Mouse (Mus musculus) spleen, embryonic (tissue): Measurements from ENCODE around the gene Ndufs7.

Experiments
- CTCF ChIA-PET: fragments of 350-600 bp; sonication (Branson Sonifier 250); formaldehyde crosslinking; loops from one replicate; lab custom pipeline; 2022; lab: Charles Lee

Ndufs7 gene

GRCm38 (mm10) chr10:80248971-80249640 lies at the start of gene Ndufs7:
Gene Ndufs7, plus strand, starts transcription at chr10:80249121.
- CTCF ChIA-PET, result no interaction called here

DNA sequence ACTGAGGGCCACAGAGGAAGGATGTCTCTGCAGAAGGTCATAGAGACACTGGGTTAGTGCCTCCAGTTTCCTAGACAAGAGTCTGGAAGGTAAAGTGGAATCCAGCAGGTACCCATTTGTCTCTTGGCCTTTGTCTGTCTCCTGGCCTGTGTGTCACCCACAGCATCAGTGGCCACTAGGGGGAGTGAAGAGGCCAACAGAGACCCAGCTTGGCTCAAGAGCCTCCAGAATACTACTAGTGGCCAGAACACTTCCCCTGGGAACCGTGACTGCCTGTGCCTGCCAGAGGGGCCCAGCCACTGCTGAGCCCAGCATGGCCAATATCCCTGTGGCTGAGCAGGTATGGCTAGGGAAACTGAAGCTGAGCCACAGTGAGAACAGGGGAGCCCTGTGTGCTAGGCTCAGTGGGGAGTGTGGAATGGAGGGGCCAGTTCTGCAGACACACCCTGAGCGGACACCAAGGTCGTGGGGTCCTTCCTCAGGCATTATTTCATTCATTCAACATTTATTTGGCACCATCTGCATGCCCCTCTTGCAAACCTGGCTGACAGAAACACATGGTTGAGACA lies 49.4 kb upstream of the Ndufs7 start:
- CTCF ChIA-PET, result interaction anchor here (0.6 to 1.2 kb wide), 2 partner anchors 23 to 48 kb away, joined by 3 to 4 read pairs; no protein-coding TSS in a partner anchor

GRCm38 (mm10) chr10:80200485-80200884 lies 48.4 kb upstream of the Ndufs7 start:
- CTCF ChIA-PET, result interaction anchor here (1.2 kb wide), 1 partner anchor 46 kb away, joined by 4 read pairs; no protein-coding TSS in a partner anchor

DNA sequence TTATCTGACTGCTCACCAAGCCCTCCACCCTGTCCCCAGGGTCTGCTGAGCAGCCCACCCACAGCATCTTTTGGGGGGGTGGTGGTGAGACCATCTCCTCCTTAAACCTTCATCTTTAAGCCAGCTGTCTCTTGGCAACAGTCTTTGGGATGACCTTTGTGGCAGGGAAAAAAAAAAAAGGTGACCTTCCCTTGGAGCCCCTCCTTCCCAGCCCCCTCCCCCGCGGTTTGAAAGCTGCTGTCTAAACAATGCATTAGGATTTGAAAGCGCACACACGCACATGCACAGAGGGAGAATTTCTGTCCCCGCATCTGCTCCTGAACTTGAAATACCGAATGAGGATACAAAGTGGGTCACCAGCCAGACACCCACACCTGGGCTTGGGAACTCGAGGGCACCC lies 44.9 kb upstream of the Ndufs7 start:
- CTCF ChIA-PET, result no interaction called here

DNA sequence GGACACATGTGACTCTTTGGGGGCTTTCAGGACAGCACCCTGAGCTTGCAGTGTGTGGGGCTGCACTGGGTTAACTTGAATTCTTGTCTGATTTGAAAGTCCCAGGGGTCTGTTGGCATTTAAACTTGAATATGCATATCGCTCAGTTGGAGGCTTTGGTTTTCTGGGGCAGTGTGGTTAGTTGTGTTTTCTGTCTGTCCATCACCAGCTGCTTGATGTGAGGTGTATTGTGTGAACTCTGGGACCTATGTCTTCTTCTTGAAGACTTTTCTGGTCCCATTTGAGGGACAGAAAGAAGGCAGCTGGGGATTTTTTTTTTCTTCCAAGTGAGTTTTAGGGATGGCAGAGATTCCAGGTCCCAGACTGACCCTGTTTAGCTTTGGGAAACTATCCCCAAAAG lies 41.7 kb upstream of the Ndufs7 start:
- CTCF ChIA-PET, result no interaction called here

DNA sequence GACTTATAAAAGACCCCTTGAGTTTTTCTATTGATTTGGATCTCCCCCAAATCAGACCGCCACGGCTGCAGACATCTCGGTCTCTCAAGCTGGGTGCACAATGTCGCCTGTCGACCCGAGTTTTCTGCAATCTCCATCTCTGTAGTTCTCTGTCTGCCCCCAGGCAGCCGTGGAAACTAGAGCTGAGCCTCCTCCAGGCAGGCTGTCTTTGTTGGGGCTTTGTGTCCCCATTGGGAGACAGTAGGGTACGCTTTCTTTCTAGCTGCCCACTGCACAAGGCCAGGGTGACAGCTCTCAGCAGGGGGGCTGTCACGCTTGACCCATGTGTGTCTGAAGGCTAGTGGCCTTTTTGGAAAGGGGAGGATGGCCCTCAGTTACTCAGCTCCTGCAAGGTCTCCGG lies 41.2 kb upstream of the Ndufs7 start:
- CTCF ChIA-PET, result no interaction called here

DNA sequence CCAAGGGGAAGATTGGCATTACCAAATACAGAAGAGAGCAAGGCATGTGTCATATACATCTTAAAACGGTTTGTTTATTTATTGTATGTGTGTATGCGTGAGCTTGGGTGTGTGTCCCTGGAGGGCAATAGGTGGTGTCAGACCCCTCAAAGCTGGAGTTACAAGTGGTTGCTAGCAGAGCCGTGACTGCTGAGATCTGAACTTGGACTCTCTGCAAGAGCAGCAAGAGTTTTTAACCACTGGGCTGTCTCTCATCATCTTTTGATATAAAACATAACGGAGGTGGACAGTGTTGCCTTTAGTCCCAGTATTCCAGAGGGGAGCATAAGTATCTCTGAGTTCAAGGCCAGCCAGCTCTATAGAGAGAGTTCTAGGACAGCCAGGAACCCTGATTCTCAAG lies 40.7 kb upstream of the Ndufs7 start:
- CTCF ChIA-PET, result interaction anchor here (0.6 kb wide), 1 partner anchor 11 kb away, joined by 3 read pairs; no protein-coding TSS in a partner anchor

- CTCF ChIA-PET, result interaction anchor here (0.5 to 0.6 kb wide), 2 partner anchors 10 to 36 kb away, joined by 3 to 21 read pairs; no protein-coding TSS in a partner anchor
Observed at GRCm38 (mm10) chr10:80208841-80209371, 40.0 kb upstream of the Ndufs7 start.

DNA sequence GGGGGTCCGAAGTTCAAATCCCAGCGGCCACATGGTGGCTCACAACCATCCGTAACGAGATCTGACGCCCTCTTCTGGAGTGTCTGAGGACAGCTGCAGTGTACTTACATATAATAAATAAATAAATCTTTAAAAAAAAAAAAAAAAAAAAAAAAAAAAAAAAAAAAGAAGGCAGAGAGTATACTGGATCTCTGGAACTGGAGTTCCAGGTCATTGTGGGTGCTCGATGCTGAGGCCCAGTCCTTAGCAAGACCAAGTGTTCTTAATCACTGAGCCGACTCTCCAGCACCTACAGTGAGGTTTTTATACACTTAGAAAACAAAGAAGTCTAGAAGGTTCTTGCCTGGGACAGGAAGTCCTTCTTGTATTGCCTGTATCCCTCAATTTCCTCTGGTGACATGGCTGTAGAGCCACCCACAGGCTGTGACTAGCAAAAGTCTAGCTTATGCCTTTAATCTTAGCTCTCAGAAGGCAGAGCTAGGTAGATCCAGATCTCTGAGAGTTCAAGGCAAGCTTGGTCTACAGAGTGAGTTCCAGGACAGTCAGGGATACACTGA lies 37.3 kb upstream of the Ndufs7 start:
- CTCF ChIA-PET, result interaction anchor here (0.6 kb wide), 1 partner anchor 809 kb away, joined by 5 read pairs; no protein-coding TSS in a partner anchor

GRCm38 (mm10) chr10:80215048-80215772 lies 33.7 kb upstream of the Ndufs7 start:
- CTCF ChIA-PET, result no interaction called here

DNA sequence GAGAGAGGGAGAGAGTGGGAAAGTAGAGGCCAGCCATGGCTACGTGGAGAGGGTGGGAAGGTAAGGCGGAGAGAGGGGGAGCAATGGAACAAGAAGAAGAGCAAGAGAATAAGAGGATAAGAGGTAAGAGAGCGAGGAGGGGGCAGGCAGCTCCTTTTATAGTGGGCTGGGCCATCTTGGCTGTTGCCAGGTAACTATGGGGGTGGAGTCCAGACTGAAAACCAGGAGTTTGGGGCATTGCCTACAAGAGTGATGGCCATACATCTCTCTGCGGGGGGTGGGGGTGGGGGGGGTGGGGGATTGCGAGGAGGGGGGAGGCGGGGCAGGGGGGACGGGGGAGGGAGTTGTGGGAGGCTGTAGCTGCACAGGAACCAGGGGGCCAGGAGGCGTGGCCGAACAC lies 28.2 kb upstream of the Ndufs7 start:
- CTCF ChIA-PET, result no interaction called here

DNA sequence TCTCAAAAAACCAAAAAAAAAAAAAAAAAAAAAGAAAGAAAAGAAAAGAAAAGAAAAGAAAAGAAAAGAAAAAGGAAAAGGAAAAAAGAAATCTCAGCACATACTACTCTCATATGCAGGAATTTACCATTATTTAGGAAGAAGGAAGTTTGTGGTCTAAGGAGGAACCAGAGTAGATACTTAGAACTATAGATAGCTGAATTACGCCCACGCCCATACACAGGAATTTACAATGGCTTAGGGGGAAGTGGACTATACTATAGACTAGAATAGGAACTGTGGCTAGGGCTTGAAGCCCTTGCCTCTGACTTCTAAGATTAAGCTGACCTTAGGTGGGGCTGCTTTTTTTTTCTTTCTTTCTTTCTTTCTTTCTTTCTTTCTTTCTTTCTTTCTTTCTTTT lies 25.8 kb upstream of the Ndufs7 start:
- CTCF ChIA-PET, result interaction anchor here (0.6 kb wide), 1 partner anchor 44 kb away, joined by 4 read pairs; no protein-coding TSS in a partner anchor

DNA sequence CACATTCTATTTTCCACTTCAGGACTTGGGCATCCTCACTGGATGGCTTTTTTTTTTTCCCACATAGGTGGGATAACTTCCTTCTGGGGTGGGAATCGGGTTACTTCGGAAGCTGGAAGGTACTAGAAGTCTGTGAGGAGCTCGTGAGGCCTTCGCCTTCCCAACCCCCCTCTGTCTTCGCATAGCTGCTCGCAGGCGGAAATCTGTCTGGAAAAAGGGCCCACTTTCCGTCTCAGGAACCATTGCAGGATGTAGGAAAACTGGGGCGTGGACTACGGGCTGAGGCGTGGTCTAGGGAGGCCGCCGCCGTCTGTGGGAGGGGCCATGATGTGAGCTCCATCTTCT lies 22.9 kb upstream of the Ndufs7 start:
- CTCF ChIA-PET, result no interaction called here

GRCm38 (mm10) chr10:80226416-80227165 lies 22.3 kb upstream of the Ndufs7 start, which contains the start of gene Mum1:
Gene Mum1, plus strand, starts transcription at chr10:80226434.
- CTCF ChIA-PET, result no interaction called here

DNA sequence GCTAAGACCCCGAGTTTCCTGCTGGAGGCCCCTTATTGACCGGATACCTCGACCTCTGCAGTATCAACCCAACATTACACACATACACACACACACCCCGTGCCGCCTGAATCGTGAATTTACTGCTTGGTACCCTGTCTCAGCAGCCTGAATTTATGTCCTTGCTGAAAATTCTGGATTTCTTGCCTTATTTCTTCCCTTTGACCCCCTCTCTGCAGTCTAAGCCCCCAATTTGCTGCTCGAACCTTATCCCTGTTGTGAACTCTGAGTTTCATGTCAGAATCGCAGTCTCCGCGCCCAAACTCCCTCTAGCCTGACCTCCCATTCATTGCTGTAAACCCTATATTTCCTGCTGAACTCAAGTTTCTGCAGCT lies 21.8 kb upstream of the Ndufs7 start:
- CTCF ChIA-PET, result no interaction called here

DNA sequence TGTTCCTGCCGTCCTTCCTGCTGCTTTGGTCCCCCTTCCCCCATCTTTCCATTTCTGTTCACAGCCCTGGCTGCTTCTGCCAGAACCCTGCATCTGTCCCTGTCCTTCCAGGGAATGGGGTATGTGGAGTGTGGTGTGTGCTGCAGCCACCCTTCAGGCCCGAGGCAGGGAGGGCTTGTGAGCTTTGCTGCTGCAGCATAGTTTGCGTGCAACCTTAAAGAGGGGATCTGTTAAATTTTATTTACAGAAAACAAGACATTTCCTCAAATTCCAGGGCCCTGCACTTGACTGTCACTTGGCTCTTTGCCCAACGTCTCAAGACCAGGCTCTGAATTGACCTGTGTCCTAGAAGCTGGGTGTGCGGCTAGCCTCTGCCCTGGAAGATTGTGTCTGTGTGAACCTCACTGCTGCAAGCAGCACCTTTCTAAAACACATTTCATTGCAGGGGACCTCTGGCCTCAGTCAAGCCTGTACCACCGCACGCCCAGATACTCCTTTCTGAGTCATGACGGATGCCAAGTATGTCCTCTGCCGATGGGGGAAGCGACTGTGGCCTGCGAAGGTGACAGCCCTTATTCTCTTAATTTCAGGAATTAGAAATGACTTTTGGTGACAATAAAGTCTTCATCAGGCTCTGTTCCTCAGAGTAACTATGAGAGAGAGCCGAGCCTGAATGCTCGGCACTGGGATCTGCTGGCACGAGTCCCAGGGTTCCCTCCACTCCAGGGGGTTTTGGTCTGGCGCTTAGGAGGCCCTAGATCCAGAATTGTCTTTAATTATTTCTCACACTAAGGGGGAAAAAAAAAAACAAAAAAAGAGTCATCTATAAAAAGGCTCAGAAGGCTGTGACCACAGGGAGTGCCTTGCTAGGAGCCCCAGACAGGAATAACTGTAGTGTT lies 20.8 kb upstream of the Ndufs7 start:
- CTCF ChIA-PET, result no interaction called here

DNA sequence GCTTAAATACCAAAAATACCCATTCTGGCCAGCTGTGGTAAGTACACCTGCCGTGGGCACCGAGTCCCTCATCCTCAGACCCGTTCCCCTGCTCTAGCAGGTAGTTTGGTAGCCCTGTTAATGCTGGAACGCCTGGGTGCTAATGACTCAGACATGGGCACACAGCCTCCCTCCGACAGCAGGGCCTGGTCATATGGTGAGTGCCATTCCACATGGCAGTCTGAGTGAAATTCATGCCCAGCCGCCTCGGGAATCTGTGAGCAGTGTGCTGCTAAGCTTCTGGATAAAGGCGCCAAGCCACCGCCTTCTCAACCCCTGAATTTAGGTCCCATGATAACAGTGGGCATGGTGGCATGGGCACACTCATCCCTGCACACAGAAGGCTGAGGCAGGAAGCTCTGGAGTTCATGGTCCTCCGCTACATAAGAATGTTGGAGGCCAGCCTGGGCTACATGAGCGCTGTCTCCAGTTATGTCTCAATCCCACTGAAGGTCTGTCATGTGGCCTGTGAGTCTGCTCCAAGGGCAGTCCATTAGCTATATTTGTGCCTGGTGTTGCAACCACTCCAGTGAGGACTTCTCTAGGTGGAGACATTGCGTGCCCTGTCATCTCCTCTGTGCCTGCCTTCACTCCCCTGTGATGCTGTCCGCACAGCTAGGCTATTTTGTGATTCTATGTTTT lies 12.6 kb upstream of the Ndufs7 start:
- CTCF ChIA-PET, result interaction anchor here (0.6 kb wide), 1 partner anchor 725 kb away, joined by 3 read pairs; no protein-coding TSS in a partner anchor

GRCm38 (mm10) chr10:80237020-80237419 lies 11.9 kb upstream of the Ndufs7 start:
- CTCF ChIA-PET, result interaction anchor here (0.6 kb wide), 1 partner anchor 724 kb away, joined by 3 read pairs; no protein-coding TSS in a partner anchor

DNA sequence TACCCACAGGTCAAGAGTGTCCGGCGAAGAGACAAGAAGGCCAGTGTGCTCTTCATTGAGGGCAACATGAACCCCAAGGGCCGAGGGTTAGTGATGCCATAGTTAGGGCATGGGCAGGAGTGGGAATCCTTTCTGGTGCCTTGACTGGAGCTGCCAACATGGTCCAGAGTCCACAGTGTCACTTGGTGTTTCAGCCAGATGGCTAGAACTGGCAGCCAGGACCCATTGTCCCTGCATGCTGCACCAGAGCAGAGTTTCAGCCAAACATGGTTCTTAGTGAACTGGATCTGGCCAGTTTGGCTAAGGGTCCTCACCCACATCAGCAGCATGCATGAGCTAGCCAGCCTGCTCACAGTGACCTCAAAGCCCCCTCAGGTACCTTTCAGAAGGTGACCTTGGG lies 10.6 kb upstream of the Ndufs7 start:
- CTCF ChIA-PET, result no interaction called here
